Mouse (Mus musculus) kidney, adult 2 months (tissue): Measurements from ENCODE around the gene Gpr21. TPM values are rescaled to one million over a fixed set of nuclear protein-coding genes. Genes with fewer than 3 reads are reported as not detected.
"Not testable (repeated sequence)": the region's sequence is repeated elsewhere in the genome, so short reads cannot be mapped to it uniquely, and the experiment has no call there.

ENCODE experiments used
- DNase-seq: peaks from one replicate; pipeline ENCODE4 v3.0.0; 2021
- H3K27ac ChIP-seq: fragments of 200-500 bp; 2 replicates; pipeline ENCODE4 v1.5.1; 2012; ENCODE audit warnings: low read depth, low read length, control low read depth, inconsistent platforms; ENCODE audit not compliant: insufficient read depth
- H3K27me3 ChIP-seq: fragments of 200-500 bp; replicated peaks from 2 replicates; pipeline ENCODE4 v1.6.1; 2012; ENCODE audit warnings: mild to moderate bottlenecking, moderate library complexity, low read length, inconsistent platforms; ENCODE audit not compliant: control insufficient read depth, insufficient read depth
- H3K36me3 ChIP-seq: fragments of 200-500 bp; 2 replicates; pipeline ENCODE4 v1.6.1; 2012; ENCODE audit warnings: mild to moderate bottlenecking, moderate library complexity, low read length, inconsistent platforms; ENCODE audit not compliant: control insufficient read depth, insufficient read depth
- H3K4me1 ChIP-seq: fragments of 200-500 bp; 2 replicates; pipeline ENCODE4 v1.6.1; 2011; ENCODE audit warnings: low read length; ENCODE audit not compliant: control insufficient read depth, insufficient read depth
- H3K4me3 ChIP-seq: fragments of 200-500 bp; 2 replicates; pipeline ENCODE4 v1.5.1; 2011; ENCODE audit warnings: mild to moderate bottlenecking, low read depth, low read length, control low read depth; ENCODE audit not compliant: insufficient read depth
- CTCF ChIP-seq: fragments of 200-500 bp; conservative IDR thresholded peaks from 2 replicates; pipeline ENCODE4 v1.5.1; 2011; ENCODE audit warnings: low read depth, mild to moderate bottlenecking, control low read depth, low read length, moderate library complexity, mixed read lengths; ENCODE audit not compliant: insufficient read depth, insufficient read length
- POLR2A ChIP-seq: fragments of 200-500 bp; IDR thresholded peaks from one replicate; pipeline ENCODE4 v1.6.1; 2011; ENCODE audit warnings: low read depth, low read length, control low read depth
- WGBS: fragments of 180-500 bp; shearing (Covaris S2); methylation state at CpG from one replicate; pipeline ENCODE4 v1.1.7; 2018; 5-methylcytosine and 5-hydroxymethylcytosine counted together
- polyA plus RNA-seq: library from polyadenylated mRNA; depleted of rRNA; stranded (reverse); fragments of >200 nt; gene quantifications from 2 replicates; pipeline ENCODE4 v1.2.3, GENCODE M21; 2012

The Gpr21 gene
- polyA plus RNA-seq, 1 experiment, result 0.20 TPM

GRCm38 (mm10) chr2:37497321-37497720 lies 18.8 kb upstream of the Gpr21 start:
- peaks cover 1% of the 10 kb centered on the region for H3K36me3 ChIP-seq
- no peak for DNase-seq
- TF ChIP-seq POLR2A (no peak), CTCF (no peak)
- H3K27me3 ChIP-seq, result no peaks in the 10 kb centered on the region
- no peak overlapping the region for H3K27ac ChIP-seq
- H3K4me1 ChIP-seq, result no peaks in the 10 kb centered on the region
- no peak overlapping the region for H3K4me3 ChIP-seq
- WGBS, result 95% methylated on average over 4 of the region's 4 CpGs

DNA sequence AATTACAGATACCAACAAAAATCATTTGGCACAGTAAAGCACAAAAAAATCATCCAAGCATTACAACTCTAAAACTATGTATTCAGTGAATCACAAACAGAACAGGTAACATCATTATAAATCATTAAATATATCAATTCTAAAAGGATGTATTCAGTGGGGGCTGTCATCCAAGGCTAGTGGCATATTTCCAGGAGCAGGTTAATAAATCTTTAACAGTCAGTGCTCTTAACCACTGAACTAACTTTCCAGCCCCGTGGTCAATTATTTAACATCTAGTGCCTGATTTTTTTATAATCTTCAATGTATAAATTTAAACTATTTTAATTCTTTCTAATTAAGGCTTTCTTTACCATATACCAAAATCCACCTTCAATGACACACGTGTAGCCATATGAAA lies 10.3 kb upstream of the Gpr21 start:
- H3K27me3 ChIP-seq, H3K4me1 ChIP-seq, H3K36me3 ChIP-seq, H3K27ac ChIP-seq, H3K4me3 ChIP-seq: not testable (repeated sequence)
- peak; percentile 55 for DNase-seq
- 33% methylated on average over 2 of the region's 2 CpGs for WGBS

GRCm38 (mm10) chr2:37511134-37511901 lies 4.8 kb upstream of the Gpr21 start:
- WGBS, result 94% methylated on average over 4 of the region's 4 CpGs
- TF ChIP-seq POLR2A, result no peak
- TF ChIP-seq CTCF, result no peak
- Histone ChIP-seq H3K4me1 (no peaks in the 10 kb centered on the region), H3K27me3 (no peaks in the 10 kb centered on the region), H3K36me3 (peaks cover 5% of the 10 kb centered on the region; the same call in 1 of the 2 replicates), H3K4me3 (no peak overlapping the region), H3K27ac (no peak overlapping the region)
- DNase-seq, result no peak

DNA sequence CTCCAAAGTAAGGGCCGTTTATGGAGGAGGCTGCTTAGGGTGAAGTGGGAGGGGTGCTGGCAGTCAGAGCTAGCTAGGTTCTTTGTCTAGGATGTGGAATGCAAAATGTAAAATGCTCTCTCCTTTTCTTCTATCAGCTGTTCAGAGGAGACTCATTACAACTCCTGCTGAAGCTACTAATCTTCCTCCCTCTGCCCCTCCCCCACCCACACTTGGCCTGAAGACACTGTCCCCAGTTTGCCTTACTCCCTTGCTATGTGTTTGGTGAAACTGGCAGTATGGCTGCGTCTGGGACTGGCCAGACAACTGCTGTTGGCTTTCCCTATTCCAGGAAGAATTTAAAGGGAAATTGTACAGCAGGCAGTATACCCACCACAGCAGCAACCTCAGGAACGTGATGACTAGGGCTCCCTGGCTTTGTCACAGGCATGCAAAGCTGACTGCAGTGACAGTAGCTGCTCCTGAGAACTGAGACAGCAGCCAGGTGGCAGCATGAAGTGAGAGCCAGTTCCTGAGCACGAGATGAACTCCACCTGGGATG lies 860 bp downstream of the Gpr21 start:
- H3K27ac ChIP-seq, result no peak overlapping the region
- no peaks in the 10 kb centered on the region for H3K27me3 ChIP-seq
- no peak for TF ChIP-seq CTCF
- no peak for TF ChIP-seq POLR2A
- no peaks in the 10 kb centered on the region for H3K4me1 ChIP-seq
- 49% methylated on average over 4 of the region's 4 CpGs for WGBS
- no peak for DNase-seq
- H3K36me3 ChIP-seq, result peaks cover 3% of the 10 kb centered on the region; the same call in 1 of the 2 replicates
- H3K4me3 ChIP-seq, result no peak overlapping the region

- Histone ChIP-seq H3K4me3 (no peak overlapping the region), H3K36me3 (no peaks in the 10 kb centered on the region), H3K27ac (no peak overlapping the region), H3K4me1 (no peaks in the 10 kb centered on the region), H3K27me3 (no peaks in the 10 kb centered on the region)
- TF ChIP-seq CTCF (no peak), POLR2A (no peak)
- WGBS, result 84% methylated on average over 4 of the region's 4 CpGs
- no peak for DNase-seq
Observed at GRCm38 (mm10) chr2:37518561-37519285, 2.6 kb downstream of the Gpr21 start.

DNA sequence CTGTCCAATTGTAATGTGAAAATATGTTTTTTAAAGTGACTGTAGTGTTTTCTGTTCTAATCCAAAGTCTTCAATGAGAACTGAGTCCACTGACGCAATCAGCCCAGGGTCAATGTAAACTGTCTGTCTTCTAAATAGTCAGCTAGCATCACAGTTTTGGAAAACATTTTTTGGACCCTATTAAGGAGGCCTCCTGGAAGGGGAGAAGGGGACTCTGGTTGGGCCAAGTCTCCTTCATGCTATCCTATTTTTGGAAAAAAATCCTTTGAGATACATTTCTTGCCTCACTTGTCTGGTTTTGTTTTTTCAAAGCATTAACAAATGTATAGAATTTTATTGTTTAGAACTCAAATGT lies 3.1 kb downstream of the Gpr21 start:
- Histone ChIP-seq H3K4me1 (no peaks in the 10 kb centered on the region), H3K27me3 (no peaks in the 10 kb centered on the region), H3K27ac (no peak overlapping the region), H3K36me3 (no peaks in the 10 kb centered on the region), H3K4me3 (no peak overlapping the region)
- DNase-seq, result no peak
- TF ChIP-seq CTCF (no peak), POLR2A (no peak)
- 92% methylated on average over 1 of the region's 1 CpGs for WGBS

- Histone ChIP-seq H3K4me3 (no peak overlapping the region), H3K27ac (no peak overlapping the region), H3K4me1 (no peaks in the 10 kb centered on the region), H3K36me3 (no peaks in the 10 kb centered on the region), H3K27me3 (no peaks in the 10 kb centered on the region)
- DNase-seq, result no peak
- TF ChIP-seq POLR2A (no peak), CTCF (no peak)
Observed at GRCm38 (mm10) chr2:37527587-37527986, 11.5 kb downstream of the Gpr21 start.
